Mouse (Mus musculus) C2C12 (cell line): ENCODE measurements around the gene Vmn2r66. TPM values are rescaled to one million over a fixed set of nuclear protein-coding genes. Genes with fewer than 3 reads are reported as not detected.

Experiments used
- H3K27me3 ChIP-seq: one replicate; pipeline ENCODE4 v1.6.1; 2011; ENCODE audit not compliant: control insufficient read depth, insufficient read depth, insufficient read length
- H3K36me3 ChIP-seq: one replicate; pipeline ENCODE4 v1.6.1; 2011; ENCODE audit not compliant: control insufficient read depth, insufficient read depth
- H3K4me3 ChIP-seq: one replicate; pipeline ENCODE4 v1.5.1; 2011; ENCODE audit warnings: mild to moderate bottlenecking, control low read depth; ENCODE audit not compliant: poor library complexity, insufficient read depth, severe bottlenecking
- H3K79me2 ChIP-seq: one replicate; pipeline ENCODE4 v1.6.1; 2011; ENCODE audit not compliant: control insufficient read depth, insufficient read depth
- H3K79me3 ChIP-seq: one replicate; pipeline ENCODE4 v1.6.1; 2011; ENCODE audit warnings: low read depth, control low read depth
- H3ac ChIP-seq: one replicate; pipeline ENCODE3; 2011; ENCODE audit warnings: low read depth; ENCODE audit not compliant: control insufficient read depth, insufficient read length
- CEBPB ChIP-seq: IDR thresholded peaks from one replicate; pipeline ENCODE4 v1.6.1; 2011; ENCODE audit warnings: low read depth, mild to moderate bottlenecking, control low read depth, moderate library complexity
- CTCF ChIP-seq: IDR thresholded peaks from one replicate; pipeline ENCODE4 v1.5.1; 2011; ENCODE audit not compliant: control insufficient read depth, insufficient read depth, insufficient read length
- FOSL1 ChIP-seq: IDR thresholded peaks from one replicate; pipeline ENCODE4 v1.8.0; 2011; ENCODE audit warnings: mild to moderate bottlenecking, low read length; ENCODE audit not compliant: poor library complexity, insufficient read depth, severe bottlenecking
- MAX ChIP-seq: IDR thresholded peaks from one replicate; pipeline ENCODE4 v1.6.1; 2011; ENCODE audit warnings: mild to moderate bottlenecking, control low read depth
- MYOD1 ChIP-seq: IDR thresholded peaks from one replicate; pipeline ENCODE4 v1.6.1; 2011; ENCODE audit warnings: low read depth; ENCODE audit not compliant: control insufficient read depth, insufficient read length
- MYOG ChIP-seq: IDR thresholded peaks from one replicate; pipeline ENCODE4 v1.6.1; 2011; ENCODE audit not compliant: control insufficient read depth, insufficient read length; ENCODE audit errors: extremely low read depth
- USF1 ChIP-seq: IDR thresholded peaks from one replicate; pipeline ENCODE4 v1.6.1; 2011; ENCODE audit warnings: low read depth, mild to moderate bottlenecking, control low read depth, moderate library complexity
- long read RNA-seq, 2 experiments: library from polyadenylated mRNA; unstranded; transcript quantifications; one replicate each; pipeline ENCODE4 v2.0.0; 2019 to 2020
- polyA plus RNA-seq: library from polyadenylated mRNA; unstranded; fragments of >200 nt; fragmentation: generic; extraction: Trizol; gene quantifications from one replicate; pipeline ENCODE4 v1.2.1, GENCODE M21; 2012; ENCODE audit warnings: missing spikeins

The Vmn2r66 gene
- not detected for polyA plus RNA-seq
- long read RNA-seq, experiment 1: 0 reads
- long read RNA-seq, experiment 2: 0 reads

DNA sequence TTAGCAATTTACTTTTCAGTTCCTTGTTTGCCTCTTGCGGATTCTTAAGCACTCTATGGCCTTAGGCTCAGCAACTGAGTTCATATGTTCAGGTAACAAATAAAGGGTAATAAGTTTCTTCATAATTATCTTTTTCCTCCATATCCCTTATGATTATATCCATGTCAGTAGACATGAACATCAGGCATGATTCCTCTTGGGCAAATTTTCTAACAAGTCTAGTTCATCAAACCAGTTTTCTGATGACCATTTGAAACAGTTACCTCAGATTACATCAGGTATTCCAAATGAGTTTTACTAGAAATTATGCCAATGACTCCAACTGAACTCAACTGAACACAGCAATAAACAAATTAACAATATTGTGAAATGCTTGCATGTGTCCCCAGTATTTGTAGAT, at the start of gene Vmn2r66:
Vmn2r66 (minus strand) TSS at position 101 of the 400 bp plus-strand sequence.
- Histone ChIP-seq H3K27me3 (no peaks in the 10 kb centered on the region), H3K36me3 (no peaks in the 10 kb centered on the region), H3ac (no peak within 1 kb of the TSS), H3K79me2 (no peaks in the 10 kb centered on the region), H3K4me3 (no peak within 1 kb of the TSS), H3K79me3 (no peaks in the 10 kb centered on the region)
- TF ChIP-seq FOSL1 (no peak), MAX (no peak), MYOG (no peak), MYOD1 (no peak), CEBPB (no peak), CTCF (no peak), USF1 (no peak)

DNA sequence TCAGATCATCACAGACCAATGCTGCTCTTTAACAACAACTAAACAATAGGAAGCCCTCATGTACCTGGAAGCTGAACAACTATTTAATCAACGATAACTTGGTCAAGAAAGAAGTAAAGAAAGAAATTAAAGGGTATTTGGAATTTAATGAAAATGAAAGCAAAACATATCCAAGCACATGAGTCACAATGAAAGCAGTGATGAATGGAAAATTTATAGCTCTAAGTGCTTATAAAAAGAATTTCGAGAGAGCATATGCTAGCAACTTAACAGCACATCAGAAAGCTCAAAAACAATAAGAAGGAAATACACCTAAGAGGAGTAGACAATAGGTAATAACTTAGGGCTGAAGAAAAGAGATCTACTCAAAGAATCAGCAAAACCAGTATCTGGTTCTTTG, 15.4 kb downstream of the Vmn2r66 start:
- no peak for TF ChIP-seq FOSL1
- TF ChIP-seq CEBPB: no peak
- no peak for TF ChIP-seq MYOG
- no peak for TF ChIP-seq USF1
- TF ChIP-seq MAX: no peak
- H3K36me3 ChIP-seq: no peaks in the 10 kb centered on the region

DNA sequence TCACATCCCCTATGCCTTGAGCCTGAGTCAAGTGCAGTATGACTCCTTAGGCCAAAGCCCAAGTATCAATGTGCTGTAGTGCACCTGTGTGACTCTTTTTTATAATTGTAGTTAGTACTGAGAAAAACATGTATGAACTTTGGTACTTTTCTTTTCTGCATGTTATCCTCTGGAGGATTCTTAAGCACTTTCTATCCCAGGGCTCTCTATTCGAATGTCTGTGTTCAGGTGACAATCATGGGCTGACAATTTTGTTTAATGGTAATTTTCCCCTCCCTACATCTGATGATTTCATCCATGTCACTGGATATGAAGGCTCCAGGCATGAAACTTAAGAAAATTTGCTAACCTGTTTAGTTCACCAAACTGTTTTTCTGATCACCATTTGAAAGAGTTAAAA, 48.1 kb downstream of the Vmn2r66 start, which contains the start of gene Vmn2r65:
Vmn2r65 (minus strand) TSS at position 101 of the 400 bp plus-strand sequence.
- Histone ChIP-seq H3K79me3 (no peaks in the 10 kb centered on the region), H3K79me2 (no peaks in the 10 kb centered on the region)

More for the DNA sequence above, 15.4 kb downstream of the Vmn2r66 start:
- Histone ChIP-seq H3K4me3 (no peak overlapping the region), H3K27me3 (no peaks in the 10 kb centered on the region), H3K79me2 (no peaks in the 10 kb centered on the region), H3K79me3 (no peaks in the 10 kb centered on the region), H3ac (no peak overlapping the region)

More for the DNA sequence above, 48.1 kb downstream of the Vmn2r66 start, which contains the start of gene Vmn2r65:
- TF ChIP-seq MYOG (no peak), FOSL1 (no peak), CTCF (no peak), MYOD1 (no peak), CEBPB (no peak), USF1 (no peak), MAX (no peak)
- Histone ChIP-seq H3K27me3 (no peaks in the 10 kb centered on the region), H3K4me3 (no peak within 1 kb of the TSS), H3K36me3 (no peaks in the 10 kb centered on the region), H3ac (no peak within 1 kb of the TSS)

Other genes starting within 250 kb of the Vmn2r66 start
- gene Olfr291, start 158.7 kb downstream of the Vmn2r66 start, polyA plus RNA-seq: not detected
- not detected for gene Vmn2r65, start 48.2 kb downstream of the Vmn2r66 start, polyA plus RNA-seq
- gene Vmn2r67, start 143.7 kb upstream of the Vmn2r66 start, polyA plus RNA-seq: not detected
- not detected for gene Vmn2r68, start 225.5 kb upstream of the Vmn2r66 start, polyA plus RNA-seq